Mouse (Mus musculus) megakaryocyte, embryonic 14.5 days (primary cell): Measurements from ENCODE around the gene Tdp2.

Experiments
- FLI1 ChIP-seq: IDR thresholded peaks from 2 replicates; pipeline ENCODE4 v1.6.1; 2012; ENCODE audit warnings: low read length, inconsistent platforms, mixed read lengths
- GATA1 ChIP-seq: IDR thresholded peaks from 3 replicates; pipeline ENCODE4 v1.6.1; 2012; ENCODE audit warnings: mixed read lengths, low read length, inconsistent platforms, borderline replicate concordance

GRCm38 (mm10) chr13:24799378-24799777, 32.1 kb upstream of the Tdp2 start:
- no peak for TF ChIP-seq FLI1
- TF ChIP-seq GATA1, result no peak
